Mouse (Mus musculus): Measurements from ENCODE around the gene Cks1b.

Gene Cks1b

DNA sequence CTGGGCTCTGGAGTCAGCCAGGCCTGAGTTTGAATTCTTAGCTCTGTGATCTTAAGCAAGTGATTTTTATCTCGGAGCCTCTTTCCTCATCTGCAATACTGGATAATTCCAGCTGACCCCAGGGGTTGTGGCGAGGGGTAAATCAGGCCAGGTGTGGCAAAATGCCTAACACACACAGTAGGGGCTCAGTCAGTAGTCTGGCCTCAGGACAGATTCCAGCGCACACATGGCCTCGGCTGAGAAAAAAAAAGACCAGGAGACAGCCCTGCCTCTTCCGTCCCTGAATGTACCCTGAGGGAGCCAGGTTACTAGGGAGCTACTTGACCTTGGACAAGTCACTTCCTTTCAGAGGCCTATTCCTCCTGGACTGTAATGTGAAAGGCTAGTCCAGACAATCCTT lies 35.2 kb downstream of the Cks1b start:
- no peak for DNase-seq (ENCODE audit: low spot score in 2 of 2)

DNA sequence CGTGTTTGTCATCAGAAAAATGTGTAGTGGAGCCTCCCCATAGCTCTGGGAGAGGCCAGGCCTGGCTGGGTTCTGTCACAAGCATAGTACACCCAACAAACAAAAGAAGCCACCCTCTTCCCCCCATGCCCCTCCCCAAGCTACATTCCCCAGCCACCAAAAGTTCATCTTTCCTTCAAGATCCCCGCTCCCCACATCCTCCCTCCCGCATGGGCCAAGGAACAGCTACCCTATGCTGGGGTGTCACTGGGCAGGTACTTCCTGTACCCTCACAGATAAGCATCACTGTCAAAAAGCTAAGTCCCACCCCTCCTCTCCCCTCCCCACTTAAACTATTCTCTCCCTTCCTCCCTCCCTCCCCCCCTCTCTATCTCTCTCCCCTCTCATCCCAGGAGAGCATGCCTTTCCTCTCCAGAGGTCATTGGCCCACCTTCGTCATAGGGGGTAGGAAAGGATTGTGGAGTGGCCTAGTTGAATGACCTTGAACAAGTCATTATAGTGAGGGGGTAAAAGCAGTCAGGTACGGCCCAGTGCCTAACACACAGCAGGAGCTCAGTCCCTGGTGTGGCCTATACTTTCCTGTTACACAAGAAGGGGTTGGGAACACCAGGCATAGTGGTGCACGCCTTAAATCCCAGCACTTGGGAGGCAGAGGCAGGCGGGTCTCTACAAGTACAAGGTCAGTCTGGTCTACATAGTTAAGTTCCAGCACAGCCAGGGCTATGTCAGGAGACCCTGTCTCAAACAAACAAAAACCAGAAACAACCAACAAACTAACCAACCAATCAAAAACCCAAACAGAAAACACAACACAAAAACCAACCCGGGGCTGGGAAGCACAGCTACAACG lies 35.9 kb downstream of the Cks1b start:
- no peak for DNase-seq (ENCODE audit: low spot score in 2 of 2)

- no peak for DNase-seq (ENCODE audit: low spot score in 2 of 2)
Observed at GRCm38 (mm10) chr3:89381233-89381632, 37.0 kb downstream of the Cks1b start.

DNA sequence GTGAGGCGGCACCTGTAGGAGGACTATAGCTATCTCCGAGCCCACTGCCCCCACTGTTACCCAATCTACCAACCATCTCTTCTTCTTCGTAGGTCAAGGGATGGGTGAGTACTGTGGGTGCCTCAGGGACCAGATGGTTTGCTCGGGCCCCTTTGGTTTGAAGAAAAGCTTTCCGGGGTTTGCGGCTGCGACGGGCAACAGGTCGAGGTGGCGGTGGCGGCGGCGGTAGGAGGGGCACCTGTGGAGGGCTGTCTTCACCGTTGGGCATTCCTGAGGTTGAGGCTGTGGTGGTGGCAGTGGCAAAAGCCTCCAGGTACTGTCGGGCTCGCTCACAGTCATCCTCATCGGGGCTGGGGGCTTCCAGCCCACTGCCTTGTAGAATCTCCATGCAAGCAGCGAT lies 37.5 kb downstream of the Cks1b start:
- DNase-seq (ENCODE audit: low spot score in 2 of 2) = no peak

GRCm38 (mm10) chr3:89380291-89380690 lies 37.9 kb downstream of the Cks1b start:
- DNase-seq (ENCODE audit: low spot score in 2 of 2) = no peak

DNA sequence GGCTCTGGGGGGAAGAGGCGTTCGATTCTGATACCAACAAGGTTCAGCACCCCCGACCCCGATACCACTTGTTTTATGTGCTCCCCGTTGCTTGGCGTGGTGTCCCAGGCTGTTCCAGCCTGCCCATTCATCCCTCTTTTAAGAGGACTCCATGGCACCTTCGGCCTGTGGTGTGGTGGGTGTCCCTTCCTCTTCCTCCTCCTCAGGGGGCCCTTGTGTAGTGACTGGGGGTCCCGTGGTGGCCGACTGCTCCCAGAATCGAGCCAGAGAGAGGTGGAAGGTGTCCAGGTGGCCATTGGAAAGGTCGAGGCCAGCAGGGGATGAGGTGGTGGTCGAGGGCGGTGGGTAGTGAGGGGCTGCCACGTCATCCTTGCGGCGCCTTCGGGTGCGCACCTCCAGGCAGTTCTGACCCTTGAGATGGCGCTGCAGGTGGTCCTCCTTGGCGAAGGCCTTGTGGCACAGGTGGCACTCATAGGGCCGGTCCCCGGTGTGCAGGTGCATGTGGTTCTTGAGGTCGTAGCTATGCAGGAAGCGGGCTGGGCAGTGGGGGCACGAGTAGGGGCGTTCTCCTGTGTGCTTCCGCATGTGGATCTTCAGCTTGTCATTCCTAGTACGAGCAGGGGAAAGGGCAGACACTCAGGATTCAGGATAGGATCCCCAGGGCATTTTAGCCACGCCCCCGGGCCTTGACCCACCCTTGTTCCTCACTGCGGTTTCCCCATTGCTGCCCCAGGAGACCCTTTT lies 38.6 kb downstream of the Cks1b start:
- DNase-seq (ENCODE audit: low spot score in 2 of 2) = peak in 1 of 2 experiments; percentile 36

DNA sequence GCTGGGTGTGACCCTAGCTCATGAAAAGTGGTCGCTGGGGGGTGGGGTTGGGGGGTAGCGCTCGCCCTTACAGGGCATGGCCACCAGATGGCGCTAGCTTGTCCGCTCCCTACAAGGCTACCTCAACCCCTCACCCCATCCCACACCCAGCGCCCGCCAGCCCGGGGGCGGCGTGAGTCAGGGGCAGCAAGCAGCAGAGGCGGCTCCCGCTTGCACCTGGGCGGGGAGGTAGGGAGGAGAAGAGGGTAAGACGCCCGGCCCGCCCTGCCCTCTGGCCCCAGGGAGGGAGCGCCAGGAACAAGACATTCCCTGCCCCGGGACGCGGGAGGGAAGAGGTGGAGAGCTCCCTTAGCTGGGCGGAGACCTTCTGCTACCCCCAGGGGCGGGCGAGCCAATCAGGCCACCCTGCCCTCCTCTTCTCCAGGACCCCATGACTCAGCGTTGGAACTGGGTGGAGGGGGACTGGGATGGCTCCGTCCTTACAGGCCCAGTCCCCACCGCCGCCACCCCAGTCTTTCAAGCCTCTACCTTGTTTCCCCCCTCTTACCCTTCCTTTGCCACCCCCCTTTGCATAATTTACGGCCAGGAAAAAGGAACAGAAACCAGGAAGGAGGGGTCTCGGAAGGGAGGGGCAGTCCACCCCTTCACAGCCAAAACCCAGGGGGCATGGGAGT lies 39.7 kb downstream of the Cks1b start:
- DNase-seq (ENCODE audit: low spot score in 2 of 2) = peak; percentile 72 to 76

DNA sequence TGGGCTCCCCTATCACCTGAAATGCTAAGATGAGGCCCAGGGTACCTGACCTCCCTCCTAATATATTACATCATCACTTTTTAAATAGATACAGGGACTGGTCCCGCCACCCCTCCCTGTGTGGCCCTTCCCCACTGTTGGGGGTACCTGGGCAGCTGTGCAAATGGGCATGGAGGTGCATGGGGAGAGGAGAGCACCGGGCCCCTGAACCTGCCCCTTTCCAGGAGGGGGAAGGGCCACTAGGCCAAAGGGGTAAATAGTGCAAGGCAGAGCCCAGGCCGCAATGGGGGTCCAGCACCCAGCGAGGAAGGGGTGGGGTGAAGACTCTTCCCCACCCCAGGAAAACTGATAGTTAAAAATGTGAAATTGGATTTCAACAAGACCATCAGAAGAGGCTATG lies 40.4 kb downstream of the Cks1b start:
- DNase-seq (ENCODE audit: low spot score in 2 of 2) = no peak

GRCm38 (mm10) chr3:89373581-89374231 lies 44.5 kb downstream of the Cks1b start:
- DNase-seq (ENCODE audit: low spot score in 2 of 2) = no peak

DNA sequence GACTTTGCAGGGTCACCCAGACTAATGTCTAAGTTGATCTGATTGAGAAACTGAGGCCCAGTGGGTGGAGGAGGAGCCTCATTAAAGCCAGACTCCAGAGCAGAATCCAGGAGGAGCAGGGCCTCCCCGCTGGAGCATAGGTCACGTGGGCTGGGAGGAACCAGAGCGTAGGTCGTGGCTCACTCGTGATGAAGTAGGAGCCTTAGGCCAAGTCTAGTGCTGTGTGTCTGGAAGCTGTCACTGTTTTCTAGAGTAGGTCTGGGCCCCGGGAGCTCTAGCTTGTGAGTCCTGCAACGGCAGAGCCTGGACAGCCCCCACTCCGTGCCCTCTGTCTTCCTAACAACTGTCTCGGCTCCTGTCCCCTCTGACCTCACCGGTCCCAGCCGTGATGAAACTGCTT lies 50.8 kb downstream of the Cks1b start:
- no peak for DNase-seq (ENCODE audit: low spot score in 2 of 2)

DNA sequence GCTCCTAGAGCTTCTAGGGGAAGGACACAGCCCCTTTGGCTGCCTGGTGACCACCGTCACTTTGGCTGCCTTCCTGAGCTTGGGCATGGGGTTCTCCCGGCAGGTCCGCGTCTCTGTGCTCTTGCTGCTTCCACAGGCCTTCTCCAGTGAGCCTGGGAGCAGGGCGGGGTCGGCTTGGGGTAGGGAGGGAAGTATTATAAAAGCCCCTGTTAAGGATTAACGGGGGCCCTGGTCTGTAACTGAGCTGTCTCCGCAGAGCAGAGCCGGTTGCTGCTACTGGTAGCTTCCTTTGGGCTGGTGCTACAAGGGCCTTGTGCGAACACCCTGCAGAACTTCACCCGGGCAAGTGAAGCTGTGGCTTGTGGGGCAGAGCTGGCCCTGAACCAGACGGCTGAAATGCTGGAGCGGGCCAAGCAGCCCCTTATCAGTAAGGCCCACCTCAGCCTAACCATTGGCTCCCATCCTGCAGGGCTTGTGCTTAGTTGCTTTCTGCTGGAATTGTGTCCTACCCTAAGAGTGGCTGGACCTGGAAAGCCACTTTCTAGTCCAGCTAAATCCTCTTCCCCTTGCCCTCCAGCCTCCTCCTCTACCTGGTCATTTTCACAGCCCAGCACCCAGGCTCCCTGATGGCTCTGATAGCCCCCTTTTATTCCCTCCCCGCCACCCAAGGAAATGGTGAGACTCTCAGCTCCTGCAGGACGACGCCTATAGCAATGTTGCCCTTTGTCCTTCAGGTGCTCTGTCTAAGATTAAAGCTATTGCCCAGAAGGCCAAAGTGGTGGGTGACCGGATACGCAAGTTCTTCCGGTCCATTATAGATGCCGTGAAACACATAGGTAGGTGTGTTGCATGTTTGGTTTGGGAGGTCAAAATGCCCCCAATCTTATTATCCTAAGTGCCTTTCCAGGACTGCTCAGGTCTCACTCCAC lies 52.4 kb downstream of the Cks1b start:
- DNase-seq (ENCODE audit: low spot score in 2 of 2) = no peak

Data from right cerebral cortex, postnatal 10 days (tissue).